8 mouse cellular contexts compared by ENCODE assay signal in genomic region chr7:25178787-25179605, GRCm38 (mm10). TPM values are rescaled to one million over a fixed set of nuclear protein-coding genes. Genes with fewer than 3 reads are reported as not detected.
DNase-seq lines count a peak whose midpoint lies in the region; ATAC-seq and TF ChIP-seq lines count a peak whose summit lies in the region.

No protein-coding gene starts in this region.

- H3K36me3 ChIP-seq in lung, embryonic 16.5 days (ENCODE audit: control insufficient read depth, insufficient read depth, low read length) = no peaks in the 10 kb centered on the region
- no peaks in the 10 kb centered on the region for H3K36me3 ChIP-seq in forebrain, postnatal 0 days (ENCODE audit: insufficient read depth)
- H3K36me3 ChIP-seq in limb, embryonic 14.5 days (ENCODE audit: control insufficient read depth, insufficient read depth, low read length) = no peaks in the 10 kb centered on the region

- peak overlapping the region; percentile 52 for H3K4me3 ChIP-seq in lung, embryonic 16.5 days (ENCODE audit: low read length)
- H3K4me3 ChIP-seq in forebrain, postnatal 0 days (ENCODE audit: low read depth, low read length) = peak overlapping the region; percentile 71
- peak overlapping the region; percentile 47 for H3K4me3 ChIP-seq in limb, embryonic 14.5 days (replicated peaks; ENCODE audit: low read length)

- no peak for TF ChIP-seq CTCF in forebrain, postnatal 0 days (IDR thresholded peaks at IDR 0.05; ENCODE audit: low read depth)

- H3K4me1 ChIP-seq in lung, embryonic 16.5 days (replicated peaks; ENCODE audit: control insufficient read depth, insufficient read depth, low read length) = peaks cover 4% of the 10 kb centered on the region
- H3K4me1 ChIP-seq in forebrain, postnatal 0 days (ENCODE audit: insufficient read depth) = peaks cover 16% of the 10 kb centered on the region
- peaks cover 11% of the 10 kb centered on the region; the same call in 1 of the 2 replicates for H3K4me1 ChIP-seq in limb, embryonic 14.5 days (ENCODE audit: control insufficient read depth, insufficient read depth, low read length)

- peak overlapping the region; percentile 80 for H3K4me2 ChIP-seq in lung, embryonic 16.5 days (ENCODE audit: low read depth, low read length)
- H3K4me2 ChIP-seq in forebrain, postnatal 0 days (ENCODE audit: low read depth) = peak overlapping the region; percentile 66
- peak overlapping the region; percentile 93 for H3K4me2 ChIP-seq in limb, embryonic 14.5 days (replicated peaks; ENCODE audit: low read depth, low read length, severe bottlenecking)

- DNase-seq in lung, adult 18-20 months = no peak
- peak; percentile 55 for DNase-seq in cerebellum, adult 9-11 months
- DNase-seq in forebrain, postnatal 0 days = peak; percentile 67
- DNase-seq in limb, embryonic 14.5 days (ENCODE audit: low spot score) = no peak
- peak; percentile 53 for DNase-seq in right cerebral cortex, adult 18-20 months
- DNase-seq in c-Kit-positive CD71-positive TER-119-positive erythroid progenitor cells, embryonic 14.5 days (ENCODE audit: low spot score) = no peak
- DNase-seq in urinary bladder, postnatal 14 days (ENCODE audit: low spot score) = no peak

- H3K9me3 ChIP-seq in lung, embryonic 16.5 days (ENCODE audit: control insufficient read depth, low read length) = no peaks in the 10 kb centered on the region
- no peaks in the 10 kb centered on the region for H3K9me3 ChIP-seq in forebrain, postnatal 0 days (ENCODE audit: low read length)
- H3K9me3 ChIP-seq in limb, embryonic 14.5 days (ENCODE audit: control insufficient read depth, low read length) = no peaks in the 10 kb centered on the region

- peaks cover 88% of the 10 kb centered on the region for H3K27me3 ChIP-seq in lung, embryonic 16.5 days (ENCODE audit: control insufficient read depth, insufficient read depth, low read depth, low read length)
- H3K27me3 ChIP-seq in forebrain, postnatal 0 days (ENCODE audit: insufficient read depth, low read length) = peaks cover 8% of the 10 kb centered on the region; the same call in 1 of the 2 replicates
- peaks cover 69% of the 10 kb centered on the region for H3K27me3 ChIP-seq in limb, embryonic 14.5 days (ENCODE audit: control insufficient read depth, insufficient read depth, low read length)

- WGBS in lung, embryonic 16.5 days = under 1% methylated on average over 50 of the region's 56 CpGs
- WGBS in forebrain, postnatal 0 days = 1% methylated on average over 50 of the region's 56 CpGs
- under 1% methylated on average over 56 of the region's 56 CpGs for WGBS in limb, embryonic 14.5 days

- H3K27ac ChIP-seq in lung, embryonic 16.5 days (ENCODE audit: low read length) = no peak overlapping the region
- H3K27ac ChIP-seq in forebrain, postnatal 0 days (ENCODE audit: low read depth, low read length) = peak overlapping the region; percentile 99
- H3K27ac ChIP-seq in limb, embryonic 14.5 days (replicated peaks; ENCODE audit: low read depth, low read length) = no peak overlapping the region

- ATAC-seq in lung, embryonic 16.5 days (ENCODE audit: low read depth) = peak; percentile 75
- ATAC-seq in forebrain, postnatal 0 days = peak; percentile 69
- ATAC-seq in limb, embryonic 14.5 days (ENCODE audit: low FRiP score, low read depth) = peak; percentile 64

- peak overlapping the region; percentile 15; the same call in 1 of the 2 replicates for H3K9ac ChIP-seq in lung, embryonic 16.5 days (ENCODE audit: low read length)
- peak overlapping the region; percentile 97 for H3K9ac ChIP-seq in forebrain, postnatal 0 days
- peak overlapping the region; percentile 36 for H3K9ac ChIP-seq in limb, embryonic 14.5 days (ENCODE audit: low read depth, low read length, severe bottlenecking)

- TF ChIP-seq POLR2A in limb, embryonic 14.5 days (IDR thresholded peaks at IDR 0.05; ENCODE audit: borderline replicate concordance, extremely low read depth, insufficient read depth, insufficient read length) = no peak

RNA-seq across cellular contexts. Expression of gene Pou2f2, which starts 0.5 kb away (rescaled TPM):
- polyA plus RNA-seq in lung, embryonic 16.5 days (2015; fragmentation: Nextera tagmentation; extraction: Ambion mirVana) = 0.58 TPM in 2 replicates
- 5.8 and 6.0 TPM in 2 replicates for total RNA-seq in forebrain, postnatal 0 days (2014; rRNA removed)
- polyA plus RNA-seq in forebrain, postnatal 0 days (2015; fragmentation: Nextera tagmentation; extraction: Ambion mirVana) = 9.8 and 21.2 TPM in 2 replicates
- polyA plus RNA-seq in limb, embryonic 14.5 days (2012; rRNA removed) = 1.3 and 2.6 TPM in 2 replicates
- polyA plus RNA-seq in limb, embryonic 14.5 days (2014; fragmentation: Nextera tagmentation; extraction: Ambion mirVana) = 0.55 and 1.9 TPM in 2 replicates

RNA-seq across cellular contexts. Expression of gene Dedd2, which starts 41.4 kb away (rescaled TPM):
- polyA plus RNA-seq in lung, embryonic 16.5 days (2015; fragmentation: Nextera tagmentation; extraction: Ambion mirVana) = 9.0 and 9.5 TPM in 2 replicates
- 23.4 and 25.3 TPM in 2 replicates for total RNA-seq in forebrain, postnatal 0 days (2014; rRNA removed)
- 14.9 and 17.3 TPM in 2 replicates for polyA plus RNA-seq in forebrain, postnatal 0 days (2015; fragmentation: Nextera tagmentation; extraction: Ambion mirVana)
- 11.1 and 14.0 TPM in 2 replicates for polyA plus RNA-seq in limb, embryonic 14.5 days (2012; rRNA removed)
- 9.0 and 9.4 TPM in 2 replicates for polyA plus RNA-seq in limb, embryonic 14.5 days (2014; fragmentation: Nextera tagmentation; extraction: Ambion mirVana)

RNA-seq across cellular contexts. Expression of gene Zfp526, which starts 42.2 kb away (rescaled TPM):
- 2.3 and 2.5 TPM in 2 replicates for polyA plus RNA-seq in lung, embryonic 16.5 days (2015; fragmentation: Nextera tagmentation; extraction: Ambion mirVana)
- total RNA-seq in forebrain, postnatal 0 days (2014; rRNA removed) = 5.0 and 8.3 TPM in 2 replicates
- 0.59 and 0.98 TPM in 2 replicates for polyA plus RNA-seq in forebrain, postnatal 0 days (2015; fragmentation: Nextera tagmentation; extraction: Ambion mirVana)
- 11.1 and 13.0 TPM in 2 replicates for polyA plus RNA-seq in limb, embryonic 14.5 days (2012; rRNA removed)
- 3.9 and 4.2 TPM in 2 replicates for polyA plus RNA-seq in limb, embryonic 14.5 days (2014; fragmentation: Nextera tagmentation; extraction: Ambion mirVana)

RNA-seq across cellular contexts. Expression of gene Gsk3a, which starts 58.7 kb away (rescaled TPM):
- polyA plus RNA-seq in lung, embryonic 16.5 days (2015; fragmentation: Nextera tagmentation; extraction: Ambion mirVana) = 7.1 and 8.2 TPM in 2 replicates
- total RNA-seq in forebrain, postnatal 0 days (2014; rRNA removed) = 150 and 154 TPM in 2 replicates
- polyA plus RNA-seq in forebrain, postnatal 0 days (2015; fragmentation: Nextera tagmentation; extraction: Ambion mirVana) = 21.0 and 21.5 TPM in 2 replicates
- 155 and 204 TPM in 2 replicates for polyA plus RNA-seq in limb, embryonic 14.5 days (2012; rRNA removed)
- 16.3 and 18.8 TPM in 2 replicates for polyA plus RNA-seq in limb, embryonic 14.5 days (2014; fragmentation: Nextera tagmentation; extraction: Ambion mirVana)

Comparison
In these comparisons a context has a peak if more than half of its experiments do, and no peak if none do; other contexts are left out.
1. H3K9ac ChIP-seq: peak in every context shown above with its lines; median percentile 97 in forebrain, postnatal 0 days; 36 in limb, embryonic 14.5 days; 15 in lung, embryonic 16.5 days.
2. DNase-seq: peak in cerebellum, adult 9-11 months (single experiment), forebrain, postnatal 0 days (single experiment) and right cerebral cortex, adult 18-20 months (single experiment); none in lung, adult 18-20 months (0 of 2), limb, embryonic 14.5 days (single experiment), c-Kit-positive CD71-positive TER-119-positive erythroid progenitor cells, embryonic 14.5 days (single experiment) and urinary bladder, postnatal 14 days (single experiment).
3. Peak in every context shown above with its lines, with median percentiles within 50 percentile points of each other: ATAC-seq, H3K4me2 ChIP-seq and H3K4me3 ChIP-seq.